Mouse (Mus musculus) ZHBTc4 (cell line): ENCODE results near the gene Rilpl1.
"Not testable (repeated sequence)": the region's sequence is repeated elsewhere in the genome, so short reads cannot be mapped to it uniquely, and the experiment has no call there.

Source experiments
- DNase-seq: peaks from one replicate; pipeline ENCODE4 v3.0.0-alpha.2; 2011; ENCODE audit warnings: low read depth, low spot score

Rilpl1 gene

DNA sequence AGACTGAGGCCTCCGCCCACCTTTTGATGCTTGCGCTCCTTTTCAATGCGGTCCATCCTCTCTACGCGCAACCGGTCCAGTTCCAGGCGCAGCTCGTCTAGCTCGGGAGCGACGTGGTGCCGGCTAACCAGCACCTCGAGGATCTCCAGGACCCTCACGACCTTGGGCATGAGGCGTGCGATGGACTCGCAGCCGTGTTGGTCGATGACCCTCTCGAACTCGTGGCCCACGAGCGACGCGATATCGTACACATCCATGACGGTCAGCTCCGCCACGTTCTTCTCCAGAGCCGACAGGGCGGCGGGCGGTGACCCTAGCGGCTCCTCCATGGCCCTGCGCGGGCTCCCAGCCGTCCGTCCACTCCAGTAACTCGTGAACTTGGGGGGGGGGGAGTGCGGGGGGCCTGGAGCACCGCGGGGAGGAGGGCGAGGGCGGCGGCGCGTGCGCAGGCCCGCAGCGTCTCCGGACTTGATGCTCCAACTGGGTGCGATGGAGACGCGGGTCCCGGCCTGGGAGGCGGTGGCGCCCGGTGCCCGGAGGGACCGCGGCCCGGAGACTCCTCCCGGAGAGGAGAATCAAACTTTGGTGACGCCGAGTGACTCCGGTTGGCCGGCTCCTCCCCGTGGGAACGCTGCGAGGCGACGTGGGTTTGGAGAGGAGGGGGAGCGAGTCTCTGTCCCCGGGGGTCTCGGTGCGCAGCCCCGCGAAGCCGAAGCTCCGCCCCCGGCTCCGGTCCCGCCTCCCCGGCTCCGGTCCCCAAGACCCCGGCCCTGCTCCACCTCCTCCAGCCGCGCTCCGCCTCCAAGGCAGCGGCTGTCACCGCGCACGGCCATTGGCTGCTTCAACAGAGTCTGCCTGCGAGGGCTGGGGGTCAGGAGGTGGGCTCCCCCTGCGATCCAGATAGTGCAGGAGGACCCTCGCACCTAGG lies at the start of gene Rilpl1:
TSS of gene Rilpl1 (minus strand) at position 737 of the 928 bp plus-strand sequence.
- peak; percentile 82 for DNase-seq

DNA sequence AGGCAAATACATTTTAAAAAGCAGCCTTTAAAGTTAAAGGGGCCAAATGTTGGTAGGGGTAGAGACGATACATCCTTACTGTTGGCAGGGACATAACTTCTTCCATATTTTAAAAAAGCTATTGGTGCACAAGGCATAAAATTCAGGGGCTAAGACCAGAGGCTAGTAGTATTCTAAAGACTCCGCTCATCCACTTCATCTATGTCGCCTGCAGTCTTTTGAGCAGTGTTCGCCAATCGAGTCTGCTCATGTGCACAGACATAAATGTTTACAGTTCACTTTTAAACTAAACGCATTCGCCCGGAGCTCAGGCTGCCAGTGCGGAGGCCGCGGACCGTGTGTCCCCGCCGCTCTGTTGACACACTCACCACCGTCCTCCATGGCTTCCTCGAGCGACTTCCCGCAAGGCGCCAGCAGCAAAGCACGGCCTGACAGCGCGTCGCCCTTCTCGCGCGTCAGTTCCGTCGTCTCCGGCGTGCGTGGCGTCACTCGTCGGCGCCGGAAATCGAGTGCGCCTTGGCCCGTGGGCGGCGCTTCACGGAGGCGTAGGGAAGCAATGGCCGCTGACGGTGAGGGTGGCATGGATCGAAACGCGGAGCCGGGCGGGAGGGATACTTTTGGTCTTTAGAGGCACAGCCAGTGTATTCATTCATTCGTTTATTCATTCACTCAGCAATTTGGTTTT lies 47.6 kb upstream of the Rilpl1 start, which contains the start of the genes Eif2b1 and Gtf2h3:
TSS of gene Eif2b1 (minus strand) at position 499 of the 685 bp plus-strand sequence.
TSS of gene Gtf2h3 (plus strand) at position 508 of the 685 bp plus-strand sequence.
- DNase-seq, result peak; percentile 98

DNA sequence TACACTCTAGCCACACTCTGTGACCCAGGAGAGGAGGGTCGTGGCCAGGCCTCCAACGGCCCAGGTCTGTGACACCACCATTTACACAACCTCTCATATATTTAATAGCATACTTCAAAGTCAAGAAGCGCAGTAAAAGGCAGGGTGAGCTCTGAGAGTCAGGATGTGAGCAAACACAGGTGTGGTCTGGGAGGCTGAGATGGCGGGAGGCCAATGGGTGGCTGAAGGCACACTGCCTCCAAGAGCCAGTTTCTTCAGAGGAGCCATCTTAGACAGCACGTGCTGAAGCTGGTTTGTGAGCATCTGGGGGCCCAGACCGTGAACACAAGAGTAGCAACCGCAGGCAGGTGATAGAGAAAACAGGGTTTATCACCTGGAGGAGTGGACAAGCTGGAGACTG lies 44.3 kb upstream of the Rilpl1 start:
- DNase-seq, result no peak

DNA sequence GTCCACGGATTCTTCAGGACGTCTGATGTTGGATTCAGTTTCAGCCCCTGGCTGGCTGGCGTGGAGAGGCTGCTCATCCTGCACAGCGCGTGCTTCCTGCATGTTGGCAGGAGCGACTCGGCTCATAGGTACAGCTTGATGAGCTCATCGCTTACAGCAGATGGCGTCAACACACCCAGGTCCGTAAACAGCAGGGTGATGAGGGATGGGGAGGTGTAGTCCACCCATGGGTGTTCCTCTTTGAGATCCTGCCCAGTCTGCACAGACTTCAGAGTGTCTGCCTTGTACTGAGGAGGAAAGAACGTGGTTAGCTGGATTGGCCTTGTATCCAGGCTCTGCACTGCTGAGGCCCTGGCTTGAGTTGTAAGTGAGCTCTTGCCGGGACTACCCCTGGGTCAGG lies 39.9 kb upstream of the Rilpl1 start:
- DNase-seq, result no peak

DNA sequence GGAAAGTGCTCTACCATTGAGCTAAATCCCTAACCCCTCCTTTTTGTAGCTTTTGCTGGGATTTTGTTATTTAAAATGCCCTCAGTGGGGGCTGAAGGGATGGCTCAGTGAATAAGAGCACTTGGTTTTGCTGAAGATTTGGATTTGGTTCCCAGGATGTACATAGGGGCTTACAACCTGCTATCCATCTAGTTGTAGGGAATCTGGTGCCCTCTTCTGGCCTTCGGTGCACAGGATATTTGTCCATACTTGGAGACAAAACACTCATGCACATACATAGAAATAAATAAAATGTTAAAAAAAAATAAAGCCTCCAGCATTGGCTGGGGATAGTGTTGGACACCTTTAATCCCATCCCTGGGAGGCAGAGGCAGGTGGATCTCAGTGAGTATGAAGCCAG lies 24.0 kb upstream of the Rilpl1 start:
- no peak for DNase-seq

DNA sequence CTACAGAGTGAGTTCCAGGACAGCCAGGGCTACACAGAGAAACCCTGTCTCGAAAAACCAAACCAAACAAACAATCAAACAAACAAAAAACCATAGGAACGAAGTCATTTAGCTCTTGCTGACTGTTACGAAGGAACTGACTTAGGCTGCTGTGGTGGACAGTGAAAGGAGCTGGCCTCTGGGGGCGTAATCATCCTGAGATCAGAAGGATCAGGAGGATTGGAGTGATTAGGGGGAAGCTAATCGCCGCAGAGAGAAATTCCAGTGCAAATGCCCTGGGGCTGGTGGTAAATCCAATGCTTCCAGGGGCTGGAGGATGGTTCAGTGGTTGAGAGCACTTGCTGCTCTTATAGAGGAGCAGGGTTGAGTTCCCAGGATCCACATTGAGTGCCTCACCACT lies 22.4 kb upstream of the Rilpl1 start:
- peak; percentile 49 for DNase-seq

DNA sequence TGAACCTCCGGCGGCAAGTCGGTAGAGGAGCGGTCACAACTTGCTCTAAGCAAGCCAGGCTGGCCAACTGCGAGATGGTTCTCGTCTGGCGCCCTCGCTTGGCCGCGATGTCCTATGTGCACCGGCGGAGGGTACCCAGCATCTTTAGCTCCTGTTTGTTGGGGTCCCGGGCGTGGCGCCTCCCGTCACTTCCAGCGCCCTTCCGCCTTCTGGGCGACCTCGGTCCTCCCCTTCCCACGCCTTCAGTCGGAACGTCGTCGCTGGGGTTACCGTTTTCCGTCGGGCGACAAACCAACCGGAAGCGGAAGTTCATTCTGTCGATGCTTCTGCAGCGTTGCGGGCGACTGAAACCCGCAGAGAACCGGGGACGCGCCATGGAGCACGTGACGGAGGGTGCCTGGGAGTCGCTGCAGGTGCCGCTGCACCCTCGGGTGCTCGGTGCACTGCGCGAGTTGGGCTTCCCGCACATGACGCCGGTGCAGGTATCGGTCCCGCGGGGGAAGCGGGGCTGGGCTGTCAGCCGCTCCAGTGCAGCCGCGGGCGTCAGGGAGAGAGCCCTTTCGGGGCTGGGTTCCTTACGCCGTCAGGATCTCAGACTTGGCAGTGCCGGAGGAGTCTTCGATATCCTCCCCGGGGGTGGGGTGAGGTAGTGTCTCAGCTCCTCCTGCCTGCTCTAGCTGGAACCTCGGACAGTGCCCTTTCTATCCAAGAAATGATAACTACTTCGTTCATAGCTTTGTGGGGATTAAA lies 21.5 kb upstream of the Rilpl1 start, which contains the start of gene Ddx55:
TSS of gene Ddx55 (plus strand) at position 307 of the 750 bp plus-strand sequence.
- peak; percentile 97 for DNase-seq

DNA sequence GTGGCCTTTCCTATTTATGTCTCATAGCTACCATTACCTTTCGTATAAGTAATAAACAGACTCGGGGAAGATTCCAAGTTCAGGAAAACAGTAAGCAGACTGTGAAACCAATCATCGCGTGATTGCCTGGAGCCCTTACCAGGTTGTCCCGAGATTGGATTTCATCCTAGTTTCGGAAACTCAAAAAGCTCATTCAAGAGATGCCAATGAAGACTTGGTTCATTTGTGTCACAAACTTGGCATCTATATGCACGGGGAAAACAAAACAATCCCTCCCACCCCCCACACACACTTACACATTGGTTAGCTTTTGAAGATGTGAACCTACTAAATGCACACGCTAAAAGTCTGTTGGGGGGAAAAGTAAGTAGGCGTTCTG lies 20.9 kb upstream of the Rilpl1 start:
- no peak for DNase-seq

DNA sequence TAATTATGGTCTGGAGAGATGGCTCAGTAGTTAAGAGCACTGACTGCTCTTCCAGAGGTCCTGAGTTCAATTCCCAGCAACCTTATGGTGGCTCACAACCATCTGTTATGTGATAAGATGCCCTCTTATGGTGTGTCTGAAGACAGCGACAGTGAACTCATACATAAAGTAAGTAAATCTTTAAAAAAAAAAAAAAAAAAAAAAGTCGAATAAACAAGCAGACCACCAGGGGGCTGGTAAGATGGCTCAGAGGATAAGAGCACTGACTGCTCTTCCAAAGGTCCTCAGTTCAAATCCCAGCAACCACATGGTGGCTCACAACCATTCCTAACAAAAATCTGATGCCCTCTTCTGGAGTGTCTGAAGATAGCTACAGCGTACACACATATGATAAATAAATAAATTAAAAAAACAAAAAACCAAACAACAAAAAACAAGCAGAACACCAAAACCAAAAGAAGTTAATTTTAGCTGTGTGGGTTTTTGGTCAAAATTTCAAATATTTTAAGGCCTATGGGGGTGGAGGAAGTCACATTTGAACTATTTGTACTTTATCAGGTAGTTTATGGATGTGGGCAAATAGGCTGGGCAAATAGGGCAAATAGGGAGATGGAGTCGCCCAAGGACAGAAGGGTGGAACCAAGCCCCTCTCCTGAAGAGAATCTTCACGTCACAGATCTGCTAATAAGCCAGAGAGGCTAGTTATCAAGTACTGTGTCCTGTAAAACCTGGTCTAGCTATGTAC lies 20.3 kb upstream of the Rilpl1 start:
- peak; percentile 55 for DNase-seq

DNA sequence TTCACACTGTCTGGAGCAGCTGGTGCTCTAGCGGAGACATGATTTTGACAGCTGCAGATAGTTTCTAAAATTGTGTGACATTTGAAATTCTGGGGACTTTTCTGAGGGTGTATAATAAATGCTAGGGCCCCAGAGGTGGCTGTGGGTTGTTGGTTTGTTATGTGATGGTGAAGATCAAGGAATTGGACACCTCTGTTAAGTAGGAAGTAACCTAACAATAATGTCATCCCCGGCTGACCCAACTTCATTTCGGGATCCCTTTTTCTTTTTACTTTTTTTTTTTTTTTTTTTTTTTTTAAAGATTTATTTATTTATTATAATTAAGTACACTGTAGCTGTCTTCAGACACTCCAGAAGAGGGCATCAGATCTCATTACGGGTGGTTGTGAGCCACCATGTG lies 19.5 kb upstream of the Rilpl1 start:
- DNase-seq, result not testable (repeated sequence)

DNA sequence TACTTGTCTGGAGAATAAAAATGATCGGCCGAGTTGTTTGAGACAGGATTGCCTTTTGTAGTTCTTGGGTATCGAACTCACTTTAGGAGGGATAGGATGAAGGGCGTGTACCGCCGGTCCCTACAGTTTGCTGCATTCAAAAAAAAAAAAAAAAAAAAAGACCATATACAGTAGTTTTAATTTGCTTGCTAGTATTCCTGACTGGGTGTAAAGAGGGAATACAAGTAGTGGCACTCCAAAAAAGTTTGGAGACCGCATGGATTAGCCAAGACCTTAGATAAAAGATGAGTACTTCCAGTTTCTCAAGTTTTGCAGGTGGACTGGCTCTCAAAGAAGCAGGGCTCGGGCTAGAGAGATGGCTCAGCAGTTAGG lies 10.4 kb upstream of the Rilpl1 start:
- no peak for DNase-seq

DNA sequence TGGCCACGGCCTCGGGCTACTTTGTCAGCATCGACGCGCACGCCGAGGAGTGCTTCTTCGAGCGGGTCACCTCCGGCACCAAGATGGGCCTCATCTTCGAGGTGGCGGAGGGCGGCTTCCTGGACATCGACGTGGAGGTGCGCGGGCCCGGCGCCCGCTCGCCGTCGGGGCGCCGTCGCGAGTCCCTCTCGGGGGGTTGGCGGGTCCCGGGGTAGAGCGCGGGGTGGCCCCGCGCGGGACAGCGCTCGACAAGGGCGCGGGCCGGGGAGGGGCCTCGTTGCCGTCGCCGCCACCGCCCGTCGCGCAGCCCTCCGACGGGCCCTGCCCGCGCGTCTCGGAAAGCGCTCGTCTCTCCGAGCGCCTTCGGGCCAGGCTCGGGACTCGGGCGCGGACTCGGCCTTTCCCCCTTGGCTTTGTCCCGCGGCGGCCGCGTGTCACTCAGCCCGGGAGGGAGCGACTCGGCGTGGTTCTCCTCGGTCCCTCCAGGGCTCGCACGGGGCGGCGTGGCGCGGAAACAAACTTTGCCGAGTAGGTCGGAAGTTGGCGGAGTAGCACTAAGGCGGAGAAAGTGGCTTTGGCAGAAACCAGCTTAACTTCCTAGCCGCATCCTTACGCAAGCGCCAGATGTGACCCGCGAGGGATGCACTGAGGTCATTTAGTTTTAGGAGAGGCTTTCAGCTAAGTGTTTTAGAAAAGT lies 9.9 kb upstream of the Rilpl1 start:
- DNase-seq, result peak; percentile 59

DNA sequence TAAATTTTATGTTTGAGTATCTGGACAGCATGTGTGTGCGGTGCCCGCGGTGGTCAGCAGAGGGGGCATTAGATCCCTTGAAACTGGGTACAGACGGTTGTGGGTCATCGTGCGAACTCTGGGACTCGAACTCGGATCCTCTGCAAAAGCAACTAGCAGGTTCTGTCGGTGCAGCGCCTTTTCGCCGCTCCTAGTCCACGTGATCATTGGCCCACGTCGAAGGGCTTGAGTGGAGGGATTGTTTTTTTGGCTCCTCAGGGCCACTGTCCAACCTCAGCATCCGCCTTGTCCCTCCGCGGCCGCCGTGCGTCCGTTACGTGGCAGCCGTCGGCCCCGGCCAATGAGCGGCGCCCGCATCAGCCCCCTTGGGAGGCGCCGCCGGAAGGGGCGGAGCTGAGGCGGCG lies 9.2 kb upstream of the Rilpl1 start, which contains the start of gene Tmed2:
TSS of gene Tmed2 (plus strand) at position 313 of the 404 bp plus-strand sequence.
- DNase-seq, result peak; percentile 98

DNA sequence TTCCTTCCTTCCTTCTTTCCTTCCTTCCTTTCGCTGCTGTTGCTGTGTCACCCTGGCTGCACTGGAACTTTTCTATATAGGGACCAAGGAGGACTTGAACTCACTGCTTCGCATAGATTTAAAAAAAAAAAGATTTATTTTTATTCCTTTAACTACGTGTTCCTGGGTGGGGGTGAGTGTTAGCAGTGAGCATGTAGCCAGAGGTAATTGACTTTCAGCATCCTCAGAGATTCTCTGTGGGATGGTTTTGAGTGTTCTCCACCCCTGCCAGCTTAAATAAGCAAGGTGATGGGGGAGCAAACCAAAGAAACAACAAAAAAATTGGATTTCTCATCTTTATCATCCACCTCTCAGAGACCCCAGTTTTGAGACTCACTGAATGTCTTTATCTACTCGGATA lies 8.7 kb upstream of the Rilpl1 start:
- no peak for DNase-seq

DNA sequence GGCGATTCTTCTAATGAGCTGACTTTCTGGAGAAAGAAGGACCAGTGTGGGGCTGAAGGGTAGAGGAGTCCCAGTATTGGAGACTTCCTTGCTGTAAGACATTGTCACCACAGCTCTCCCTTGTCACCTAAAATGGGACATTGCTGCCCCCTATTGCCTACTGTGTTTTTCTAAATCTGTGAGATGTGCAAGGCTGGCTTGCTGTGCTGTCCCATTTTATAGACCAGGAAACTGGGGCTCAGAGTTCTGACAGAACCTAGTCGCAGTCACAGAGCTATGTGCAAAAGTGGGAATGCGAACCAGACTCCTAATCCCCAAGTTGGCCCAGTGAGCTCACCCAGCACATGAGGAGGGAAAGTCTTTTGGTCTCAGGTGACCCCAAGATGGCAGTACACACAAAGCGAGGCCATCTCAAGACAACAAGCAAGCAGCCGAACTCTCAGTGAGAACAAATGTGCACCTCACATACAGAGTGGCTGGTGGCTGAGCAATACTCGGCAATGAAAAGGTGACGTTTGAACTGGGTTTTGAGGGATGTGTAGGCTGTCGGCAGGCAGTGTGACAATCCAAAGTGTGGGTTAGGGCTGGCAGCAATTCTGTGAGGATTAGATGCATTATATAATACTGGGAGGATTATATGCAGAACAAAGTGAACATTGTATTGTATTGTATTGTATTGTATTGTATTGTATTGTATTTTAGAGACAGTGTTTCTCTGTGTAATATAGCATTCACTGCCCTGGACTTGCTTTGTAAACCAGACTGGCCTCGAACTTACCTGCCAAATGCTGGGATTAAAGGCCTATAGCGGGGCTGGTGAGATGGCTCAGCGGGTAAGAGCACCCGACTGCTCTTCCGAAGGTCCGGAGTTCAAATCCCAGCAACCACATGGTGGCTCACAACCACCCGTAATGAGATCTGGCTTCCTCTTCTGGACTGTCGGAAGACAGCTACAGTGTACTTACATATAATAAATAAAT lies 7.9 kb upstream of the Rilpl1 start:
- peak; percentile 78 for DNase-seq

DNA sequence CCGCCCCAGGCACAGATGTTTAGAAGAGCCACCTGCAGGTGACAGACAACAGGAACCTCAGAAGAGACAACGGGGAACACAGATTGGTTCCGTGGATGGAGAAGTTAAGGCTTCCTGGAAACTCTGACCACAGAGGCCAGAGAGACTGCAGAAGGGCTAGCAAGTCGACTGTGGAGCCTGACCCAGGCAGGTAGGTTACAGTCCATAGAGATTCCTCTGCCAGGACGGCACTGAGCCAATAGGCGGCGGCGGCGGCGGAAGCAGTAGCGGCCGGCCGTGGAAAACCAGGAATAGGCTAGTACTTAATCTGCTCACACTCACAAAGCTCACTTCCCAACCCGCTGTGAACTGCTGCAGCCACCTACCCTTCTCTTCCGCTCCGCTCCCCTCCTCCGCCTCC lies 5.6 kb upstream of the Rilpl1 start:
- DNase-seq, result peak; percentile 64

DNA sequence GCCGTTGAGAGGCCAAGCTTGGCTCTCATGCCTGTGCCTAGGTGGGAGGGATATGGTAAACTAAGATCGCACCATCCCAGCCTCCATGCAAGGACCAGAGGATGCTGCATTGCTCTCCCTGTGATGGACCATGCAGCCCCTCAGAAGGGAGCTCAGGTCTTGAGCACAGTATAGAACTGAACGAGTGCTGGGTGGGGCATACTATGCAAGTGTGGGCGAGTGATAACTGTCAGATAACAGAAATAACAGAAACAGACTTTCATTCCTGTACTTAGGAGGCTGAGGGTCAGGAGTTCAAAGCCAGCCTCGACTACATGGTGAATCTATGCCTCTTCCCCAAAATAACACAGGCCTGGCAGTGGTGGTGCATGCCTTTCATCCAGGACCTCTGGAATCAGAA lies 3.8 kb upstream of the Rilpl1 start:
- no peak for DNase-seq

DNA sequence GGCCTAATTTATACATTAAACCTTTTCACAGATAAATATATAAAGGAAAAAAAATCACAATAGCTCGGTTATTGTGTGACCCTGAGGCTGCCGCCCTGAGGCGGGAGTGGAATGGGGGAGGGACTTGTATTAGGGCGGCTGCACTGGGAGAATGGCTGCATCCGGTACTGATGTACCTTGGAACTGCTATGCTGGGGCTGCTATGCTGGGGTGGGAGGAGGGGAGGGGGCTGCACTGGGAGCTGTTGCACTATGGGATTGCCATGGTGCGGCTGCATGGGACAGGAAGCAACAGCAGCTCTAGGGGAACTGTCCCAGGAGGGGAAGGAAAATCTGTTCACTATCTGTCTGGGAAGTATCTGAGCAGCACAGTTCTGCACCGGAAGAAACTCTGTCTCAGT lies 1.3 kb upstream of the Rilpl1 start:
- peak; percentile 43 for DNase-seq

DNA sequence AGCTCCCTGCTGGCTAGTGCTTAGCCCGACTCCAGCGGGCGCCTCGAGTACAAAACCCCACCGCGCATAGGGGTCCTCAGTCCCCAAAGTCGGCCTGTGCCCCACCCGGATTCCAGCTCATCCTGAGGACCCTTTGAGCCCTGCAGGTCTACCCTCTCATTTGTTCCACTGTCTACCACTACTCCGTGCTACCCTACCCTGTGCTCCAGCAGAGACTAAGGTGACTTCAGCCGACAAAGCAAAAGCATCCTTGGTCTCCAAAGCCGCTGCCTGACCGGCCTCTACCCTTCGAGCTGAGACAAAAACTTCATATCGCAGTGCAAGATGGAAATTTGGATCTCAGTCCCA lies 366 bp upstream of the Rilpl1 start:
- DNase-seq, result no peak
